Mouse (Mus musculus) mouse trophoblast stem cell (cell line): ENCODE data around the gene Lrrk2.

ENCODE experiments used
- in situ Hi-C, 2 experiments: fragments of 300-500 bp; cut with MseI, MboI; formaldehyde crosslinking; loops; 2 replicates in 1 of 2; 3 replicates in 1 of 2; pipeline ENCODE4 v1.15.1; 2025

Gene Lrrk2

DNA sequence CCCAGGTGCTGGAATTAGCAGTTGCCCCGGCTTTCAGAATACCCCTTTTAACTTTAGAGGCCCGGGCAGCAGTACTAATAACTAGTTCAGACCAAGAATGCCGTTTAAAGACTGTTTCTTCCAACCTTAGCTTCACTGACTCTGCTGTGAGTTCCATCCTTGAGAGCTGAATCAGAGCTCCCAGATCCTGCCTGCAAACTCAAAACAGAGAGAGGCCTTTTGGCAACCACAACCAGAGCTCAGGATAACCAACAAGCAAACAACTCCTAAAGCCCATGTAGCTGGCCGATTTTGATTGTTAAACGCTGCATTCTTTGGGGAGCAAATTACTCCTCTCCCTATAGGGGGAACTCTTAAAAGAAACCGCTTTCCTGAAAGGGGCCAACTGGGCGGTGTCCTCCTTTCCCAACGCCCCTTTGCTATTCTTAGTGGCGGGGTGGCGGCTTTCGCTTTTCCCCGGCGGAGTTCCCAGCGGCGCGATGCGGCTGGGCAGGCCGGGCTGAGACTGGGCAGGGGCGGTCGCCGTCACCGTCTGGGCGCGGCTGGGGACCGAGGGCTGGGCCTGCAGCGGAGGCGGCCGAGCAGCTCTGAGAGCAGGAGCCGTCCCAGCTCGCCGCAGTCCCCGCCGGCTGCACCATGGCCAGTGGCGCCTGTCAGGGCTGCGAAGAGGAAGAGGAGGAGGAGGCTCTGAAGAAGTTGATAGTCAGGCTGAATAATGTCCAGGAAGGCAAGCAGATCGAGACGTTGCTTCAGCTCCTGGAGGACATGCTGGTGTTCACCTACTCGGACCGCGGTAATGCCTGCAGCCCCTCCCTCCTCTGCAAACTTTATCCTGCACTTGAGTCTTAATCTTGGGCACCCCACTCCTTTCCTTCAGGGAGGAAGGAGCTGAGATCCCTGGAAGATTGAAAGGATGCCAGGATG, at the start of gene Lrrk2:
Gene Lrrk2, plus strand, starts transcription at position 531 of the 924 bp plus-strand sequence.
- in situ Hi-C loops = no loop called here

DNA sequence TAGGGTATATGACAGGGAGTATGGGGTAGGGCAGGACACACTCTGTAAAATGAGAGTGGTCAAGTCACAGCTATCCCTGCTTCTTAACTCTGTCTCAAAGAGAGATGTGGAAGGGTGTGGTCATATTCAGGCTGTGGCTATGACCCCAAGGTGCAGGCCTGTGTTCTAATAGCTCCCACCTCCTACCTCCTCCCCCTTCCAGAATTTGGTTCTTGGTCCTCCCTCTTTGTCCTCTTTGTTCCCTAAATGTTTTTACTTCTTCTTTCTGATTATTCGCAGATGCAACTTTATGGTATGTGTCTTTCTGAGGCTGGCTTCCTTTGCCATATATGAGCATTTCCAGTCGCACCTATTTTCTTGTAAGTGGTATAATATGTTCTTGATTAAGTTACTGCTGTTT, 48.5 kb upstream of the Lrrk2 start:
- in situ Hi-C loops = no loop called here

DNA sequence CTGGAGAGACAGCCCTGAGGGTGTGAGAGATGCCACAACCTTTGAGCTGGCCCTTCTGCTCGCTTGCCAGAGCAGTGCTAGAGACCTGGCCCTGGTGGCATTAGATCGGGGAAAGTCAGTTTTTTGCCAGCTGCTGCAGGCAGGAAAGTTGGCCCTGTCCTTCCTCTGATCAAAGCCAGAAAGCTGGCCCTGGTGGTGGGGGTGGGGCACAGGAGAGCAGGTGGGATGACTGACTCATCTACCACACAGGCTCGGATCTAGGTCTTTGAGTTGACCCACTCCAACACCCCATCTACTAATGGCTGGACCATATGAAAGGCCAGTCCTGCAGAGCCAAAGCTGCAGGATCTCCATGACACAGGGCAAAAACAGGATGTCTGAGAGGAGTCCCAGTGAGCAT, 43.8 kb upstream of the Lrrk2 start:
- in situ Hi-C loops = no loop called here

DNA sequence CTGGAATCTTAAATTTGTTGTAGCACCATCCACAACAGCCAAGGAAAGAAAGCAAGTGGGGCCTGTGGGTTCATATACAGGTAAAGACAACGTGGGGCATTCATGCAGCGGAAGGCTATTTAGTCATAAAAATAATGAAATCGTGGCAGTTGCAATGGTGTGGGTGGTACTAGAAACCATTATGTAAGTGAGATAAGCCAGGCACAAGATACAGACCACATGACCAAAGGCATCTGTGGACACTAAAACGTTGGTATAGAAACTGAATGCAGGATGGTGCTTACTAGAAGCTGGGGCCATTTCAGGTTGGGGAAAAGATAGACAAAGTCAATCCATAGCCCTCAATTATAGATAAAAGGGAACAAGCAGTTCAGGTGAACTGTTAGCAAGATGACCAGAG, 40.5 kb upstream of the Lrrk2 start:
- in situ Hi-C loops = no loop called here

DNA sequence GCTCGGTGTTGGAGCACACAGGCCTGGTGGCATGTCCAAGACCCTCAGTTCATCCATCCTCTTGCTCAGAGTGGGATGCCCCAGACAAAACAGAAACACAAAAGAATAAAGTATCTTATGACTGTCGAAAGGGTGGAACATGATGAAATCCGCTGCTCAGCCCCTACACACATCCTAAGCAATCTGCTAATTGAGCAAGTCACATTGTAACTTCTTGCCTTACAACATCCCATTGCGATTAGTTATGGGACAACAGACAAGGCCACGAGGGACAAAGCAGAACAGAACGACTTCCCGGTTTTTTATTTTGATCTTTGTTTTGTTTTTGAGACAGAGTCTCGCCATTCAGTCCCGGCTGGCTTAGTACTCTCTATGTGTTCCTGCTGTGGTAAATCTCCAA, 39.9 kb upstream of the Lrrk2 start:
- in situ Hi-C loops = no loop called here

DNA sequence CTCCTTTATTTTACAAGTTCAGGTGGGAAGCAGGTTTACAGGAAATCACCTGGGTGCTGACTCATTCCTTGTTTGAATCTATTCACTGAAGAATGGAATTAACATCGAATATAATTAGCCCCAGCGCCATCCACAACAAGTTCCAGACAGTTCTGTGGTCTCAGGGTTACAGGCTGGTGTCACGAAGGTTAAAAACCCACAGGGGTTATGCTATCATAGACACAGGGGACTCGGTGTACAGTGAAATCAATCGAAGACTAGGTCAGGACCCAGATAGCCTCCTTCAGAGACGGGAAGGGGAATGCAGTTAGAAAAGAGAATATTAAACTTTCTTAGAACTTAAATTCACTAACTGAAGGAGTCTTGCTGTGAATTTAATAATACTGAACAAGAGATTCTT, 39.2 kb upstream of the Lrrk2 start:
- in situ Hi-C loops = no loop called here

DNA sequence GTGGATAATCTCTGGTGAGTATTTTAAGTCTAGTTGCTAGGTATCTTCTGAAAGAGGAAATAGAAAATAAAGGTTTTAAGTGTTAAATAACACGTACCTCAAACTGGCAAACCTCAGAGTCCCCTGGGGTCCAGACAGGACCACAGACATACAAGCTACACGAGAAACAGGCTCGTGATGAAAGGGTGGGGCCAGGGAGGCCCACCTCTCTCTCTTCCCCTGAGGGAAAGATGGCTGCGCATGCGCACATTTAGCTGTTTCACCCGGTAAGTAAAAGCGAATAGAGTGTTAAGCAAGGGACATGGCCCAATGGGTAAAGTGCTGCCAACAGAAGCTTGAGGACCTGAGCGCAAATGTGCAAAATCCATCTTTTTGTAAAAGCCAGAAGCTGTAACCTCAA, 38.7 kb upstream of the Lrrk2 start:
- in situ Hi-C loops = no loop called here

DNA sequence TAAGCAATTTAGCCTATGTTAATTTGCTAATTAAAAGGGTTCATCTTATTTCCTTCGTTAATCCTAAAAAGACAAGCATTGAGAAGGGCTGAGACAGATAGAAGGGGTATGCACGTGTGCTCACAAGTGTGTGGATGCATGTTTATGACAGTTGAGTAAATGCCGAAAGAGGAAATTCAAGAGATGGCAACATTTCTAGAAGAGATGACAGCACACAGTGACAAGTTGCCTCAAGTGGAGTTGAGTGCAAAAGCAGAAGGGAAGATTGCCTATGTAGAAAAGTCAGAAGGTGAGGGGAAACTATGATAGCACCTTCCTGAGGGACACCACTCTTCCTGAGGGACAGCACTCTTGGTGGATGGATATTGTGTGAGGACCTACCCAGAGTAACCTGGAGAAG, 31.3 kb upstream of the Lrrk2 start:
- in situ Hi-C loops = no loop called here

DNA sequence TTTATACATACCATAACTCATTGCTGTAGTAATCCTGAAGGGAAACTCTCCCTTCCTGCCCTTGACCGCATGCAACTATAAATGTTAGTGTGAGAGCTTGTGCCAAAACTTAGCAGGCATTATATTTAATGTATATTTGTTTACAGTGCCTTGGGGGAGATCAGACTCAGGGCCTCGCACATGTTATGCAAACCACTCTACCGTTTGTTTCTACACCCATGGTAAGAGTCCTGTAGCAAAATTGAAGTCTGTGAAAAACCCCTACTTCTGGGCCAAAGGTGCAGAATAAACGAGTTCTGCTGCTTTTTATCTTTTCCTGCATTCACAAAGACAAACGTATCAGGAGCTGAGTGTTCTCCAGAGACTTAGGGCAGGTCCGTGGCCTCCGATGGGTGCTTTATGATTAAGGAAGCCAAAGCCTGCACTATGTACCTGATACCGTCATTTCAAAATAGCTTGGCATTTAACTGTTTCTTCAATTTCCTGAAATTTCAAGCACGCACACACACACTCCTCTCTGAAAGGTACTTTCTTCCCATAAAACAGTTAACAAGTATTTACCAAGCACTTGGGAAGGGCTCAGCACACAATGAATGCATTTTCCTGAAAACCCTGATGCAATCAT, 30.2 kb upstream of the Lrrk2 start:
- in situ Hi-C loops = no loop called here

DNA sequence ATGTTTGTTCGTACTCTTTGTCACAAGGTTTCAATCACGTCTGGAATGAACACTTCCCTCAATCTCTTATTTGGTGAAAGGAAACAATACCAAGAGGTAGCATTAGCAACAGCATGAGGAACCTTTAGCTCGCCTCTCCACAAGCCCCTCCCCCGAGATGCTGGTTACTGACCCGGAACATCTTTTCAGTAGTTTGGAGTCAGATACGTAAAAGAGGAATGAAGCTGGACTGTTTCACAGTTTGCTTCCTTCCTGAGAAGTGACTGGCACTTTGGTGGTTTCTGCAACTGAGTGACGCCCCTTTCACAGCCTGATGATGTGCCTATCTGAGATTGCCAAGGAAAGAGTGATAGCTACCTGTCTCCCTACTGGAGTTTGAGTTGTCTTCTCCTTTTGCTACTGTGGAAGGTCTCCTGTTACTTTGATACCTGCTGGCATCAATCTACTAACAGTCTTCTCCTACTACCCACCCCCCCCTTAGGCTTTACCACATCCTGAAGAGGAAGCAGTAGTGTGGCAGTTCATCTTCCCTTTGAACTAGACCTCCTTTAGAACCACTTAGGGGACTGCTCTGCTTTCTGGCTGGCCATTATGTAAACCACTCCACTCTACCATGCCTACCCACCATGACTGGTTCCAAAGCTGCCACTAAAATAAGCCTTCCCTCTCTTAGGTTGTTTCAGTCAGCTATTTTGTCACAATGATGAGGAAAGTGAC, 29.2 kb upstream of the Lrrk2 start:
- in situ Hi-C loops = no loop called here

DNA sequence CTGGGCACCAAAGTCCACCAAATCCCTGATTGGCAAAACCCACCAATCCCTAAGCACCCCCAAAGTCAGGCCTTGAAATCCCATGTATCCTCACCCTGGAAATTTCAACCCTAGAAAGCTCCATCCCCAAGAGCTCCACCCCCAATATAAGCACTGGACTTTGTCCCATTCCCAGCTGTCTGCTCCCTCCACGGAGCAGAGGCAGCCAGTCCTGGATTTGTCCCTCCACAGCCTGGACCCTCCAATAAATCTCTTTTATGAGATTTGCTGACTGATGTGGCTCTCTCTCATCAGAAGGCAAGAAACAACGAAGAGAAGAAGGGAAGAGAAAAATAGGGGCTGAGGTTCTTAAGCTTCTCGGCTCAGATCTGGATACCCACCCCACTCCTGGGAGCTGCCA, 22.7 kb upstream of the Lrrk2 start:
- in situ Hi-C loops = no loop called here

DNA sequence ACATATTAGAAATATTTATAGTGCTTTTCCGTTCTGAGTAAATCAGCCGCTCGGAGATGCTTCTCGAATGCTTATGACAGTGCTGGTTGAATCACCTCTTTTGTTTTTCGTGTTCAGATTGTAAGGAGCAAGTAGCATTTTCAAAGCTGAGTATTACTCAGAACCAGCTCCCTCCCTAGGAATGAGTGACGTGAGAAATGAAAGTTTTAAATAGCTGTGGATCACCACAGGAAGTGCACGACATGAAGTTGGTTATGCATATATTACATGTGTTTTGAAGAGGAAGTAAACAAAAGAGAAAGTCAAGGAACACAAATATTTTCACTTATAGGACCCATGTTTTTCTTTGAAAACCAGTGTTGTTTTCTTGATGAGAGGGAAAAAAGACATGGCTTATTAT, 21.5 kb upstream of the Lrrk2 start:
- in situ Hi-C loops = no loop called here

DNA sequence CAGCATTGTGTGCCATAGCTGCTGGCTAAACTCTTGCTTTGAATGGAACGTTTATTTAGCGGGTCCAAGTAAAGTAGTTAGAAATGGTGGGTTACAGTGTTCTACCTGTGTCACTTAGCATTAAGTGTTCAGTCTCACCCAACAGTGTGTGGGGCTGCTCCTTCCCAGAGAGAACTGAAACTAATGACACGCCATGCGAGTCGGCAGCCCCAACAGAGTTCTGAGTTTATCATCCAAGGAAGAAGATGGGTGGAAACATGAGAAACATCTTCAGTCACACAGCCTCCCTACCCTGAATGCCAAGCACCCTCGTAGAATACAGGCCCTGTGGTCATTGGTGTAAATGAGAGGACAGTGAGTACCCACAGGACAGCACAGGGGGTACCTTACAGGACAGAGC, 14.7 kb upstream of the Lrrk2 start:
- in situ Hi-C loops = no loop called here

DNA sequence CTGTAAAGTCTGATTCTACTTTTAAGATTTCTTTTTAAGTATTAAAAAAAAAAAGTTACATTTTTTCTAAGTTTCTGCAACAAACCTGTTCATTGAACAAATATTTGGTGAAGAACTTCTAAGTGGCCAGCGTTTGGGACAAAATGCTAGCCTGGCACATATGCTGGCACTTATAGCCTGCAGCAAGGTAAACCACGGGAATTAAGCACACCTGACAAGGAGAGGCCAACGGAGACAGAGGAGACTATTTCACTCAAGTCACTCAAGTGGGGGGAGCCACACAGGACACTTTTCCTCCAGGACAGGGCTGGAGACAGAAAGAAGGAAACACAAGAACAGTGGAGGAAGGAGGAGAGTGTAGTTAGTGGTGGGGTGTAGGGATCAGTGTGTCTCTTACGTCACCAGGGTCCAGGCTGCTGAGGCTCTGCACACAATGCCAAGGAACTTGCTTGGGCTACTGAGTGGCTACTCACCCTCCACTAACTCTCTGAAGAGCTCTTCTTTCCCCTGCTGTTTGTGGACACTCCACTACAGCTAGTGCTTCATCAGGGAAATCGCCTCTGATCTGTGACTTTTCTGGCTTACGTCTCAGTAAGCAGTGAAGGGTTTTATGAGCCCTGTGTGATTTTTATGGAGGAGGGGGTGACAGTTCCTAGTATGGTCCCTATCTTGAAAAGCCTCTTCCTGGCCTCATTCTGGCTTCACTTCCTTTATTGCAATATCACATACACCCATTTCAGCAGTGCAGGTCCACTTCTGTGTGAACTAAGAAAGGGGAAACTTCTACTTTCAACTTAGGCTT, 12.5 kb upstream of the Lrrk2 start:
- in situ Hi-C loops = no loop called here

DNA sequence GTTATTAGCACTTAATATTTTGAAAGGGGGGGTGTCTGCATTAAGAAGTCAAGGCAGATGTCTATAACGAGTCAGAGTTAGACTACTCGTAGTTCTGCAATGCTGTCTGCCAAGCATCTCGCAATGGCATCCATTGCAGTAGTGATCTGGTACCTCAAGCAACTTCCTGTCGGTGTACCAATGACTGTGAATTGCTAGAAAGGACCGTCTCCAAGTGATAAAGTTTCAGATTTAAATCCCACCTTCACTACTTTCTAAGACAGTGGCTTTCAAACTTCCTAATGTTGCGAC, 12.0 kb upstream of the Lrrk2 start:
- in situ Hi-C loops = no loop called here

DNA sequence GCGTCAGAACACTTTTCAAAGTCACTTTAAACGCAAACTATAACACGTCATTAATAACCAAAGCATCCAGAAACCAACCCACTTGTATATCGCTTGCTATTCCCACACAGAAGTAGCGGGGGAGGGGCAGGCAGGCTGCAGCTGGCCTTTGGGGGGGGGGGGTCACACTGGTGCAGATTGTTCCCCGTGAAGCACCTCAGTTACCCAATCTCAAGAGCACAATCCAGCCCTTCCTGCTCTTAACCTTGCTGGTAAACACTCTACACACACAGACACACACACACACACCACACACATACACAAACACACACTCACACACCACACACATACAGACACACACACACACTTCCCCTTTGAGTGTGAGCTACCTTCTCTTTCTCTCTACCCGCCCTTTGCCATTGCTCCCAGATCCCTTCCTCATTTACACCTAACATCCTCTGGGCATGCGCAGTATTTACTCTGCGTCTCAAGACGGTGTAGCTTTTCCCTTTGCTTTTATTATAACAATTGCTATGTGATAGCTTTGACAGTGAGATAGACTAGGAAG, 8.3 kb upstream of the Lrrk2 start:
- in situ Hi-C loops = no loop called here

DNA sequence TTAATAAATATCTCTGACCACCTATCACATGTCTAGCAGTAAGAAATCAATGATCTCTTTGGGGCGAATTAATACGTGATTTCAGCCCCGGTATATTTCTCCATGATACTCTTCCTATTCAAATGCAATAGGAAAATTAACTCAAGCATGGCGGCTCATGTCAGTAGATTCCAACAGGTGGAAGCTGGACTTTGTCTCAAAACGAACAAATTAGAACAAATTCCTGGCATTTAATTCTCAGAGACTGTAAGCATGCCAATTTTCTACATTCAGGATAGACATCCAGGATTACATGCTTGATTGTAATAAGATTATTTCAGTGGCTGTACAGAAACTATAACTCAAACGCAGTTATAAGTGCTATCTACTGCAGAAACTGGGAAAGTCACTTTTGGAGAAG, 7.4 kb upstream of the Lrrk2 start:
- in situ Hi-C loops = no loop called here

DNA sequence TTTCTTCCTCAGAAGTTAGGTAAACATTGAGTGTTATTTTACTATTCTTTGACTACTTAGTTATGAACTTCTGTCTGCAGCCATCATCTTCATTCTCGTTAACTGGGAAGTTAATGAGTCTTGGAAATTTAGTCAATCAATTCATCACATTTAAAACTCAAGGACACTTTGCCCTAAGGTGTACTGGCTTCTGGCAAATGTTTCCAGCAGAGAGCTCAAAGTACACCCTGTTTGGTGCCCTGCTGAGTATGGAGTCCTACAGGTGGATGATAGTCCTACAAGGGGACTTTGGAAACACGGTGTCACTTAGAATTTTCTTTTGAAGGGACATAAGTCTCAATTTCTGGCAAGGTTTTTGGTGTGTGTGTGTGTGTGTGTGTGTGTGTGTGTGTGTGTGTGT, 1.8 kb upstream of the Lrrk2 start:
- in situ Hi-C loops = no loop called here

DNA sequence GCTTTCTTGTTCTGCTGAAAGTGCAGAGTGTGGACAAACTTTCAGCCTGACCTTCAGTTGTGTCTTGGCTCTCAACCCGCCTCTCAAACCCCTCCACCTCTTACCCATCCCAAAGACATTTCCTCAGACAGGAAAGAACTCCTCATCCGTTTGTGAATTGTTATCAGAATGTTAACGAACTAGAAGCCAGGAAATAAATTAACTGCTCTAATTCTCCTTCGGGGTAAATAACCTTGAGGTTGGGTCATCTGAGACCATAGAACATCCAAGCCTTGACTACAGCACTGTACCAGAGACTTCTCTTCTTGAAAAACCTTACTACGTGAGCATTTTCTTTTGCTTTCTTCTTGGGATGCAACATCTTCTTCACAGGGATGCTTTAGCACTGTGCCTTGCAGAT, 988 bp upstream of the Lrrk2 start:
- in situ Hi-C loops = no loop called here

DNA sequence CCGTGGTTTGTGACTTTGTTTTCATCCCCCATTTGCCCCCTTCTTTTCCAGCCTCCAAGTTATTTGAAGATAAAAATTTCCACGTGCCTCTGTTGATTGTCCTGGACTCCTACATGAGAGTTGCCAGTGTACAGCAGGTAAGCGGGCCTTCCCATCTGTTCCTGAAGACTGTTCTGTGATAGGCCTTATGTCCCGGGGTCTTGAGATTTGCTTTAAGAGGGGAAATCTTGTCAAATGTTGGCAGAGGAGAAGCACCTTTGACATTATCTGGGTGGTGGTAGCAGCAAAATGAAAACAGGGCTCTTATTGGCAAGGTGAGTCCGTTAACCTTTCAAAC, 562 bp downstream of the Lrrk2 start:
- in situ Hi-C loops = no loop called here

DNA sequence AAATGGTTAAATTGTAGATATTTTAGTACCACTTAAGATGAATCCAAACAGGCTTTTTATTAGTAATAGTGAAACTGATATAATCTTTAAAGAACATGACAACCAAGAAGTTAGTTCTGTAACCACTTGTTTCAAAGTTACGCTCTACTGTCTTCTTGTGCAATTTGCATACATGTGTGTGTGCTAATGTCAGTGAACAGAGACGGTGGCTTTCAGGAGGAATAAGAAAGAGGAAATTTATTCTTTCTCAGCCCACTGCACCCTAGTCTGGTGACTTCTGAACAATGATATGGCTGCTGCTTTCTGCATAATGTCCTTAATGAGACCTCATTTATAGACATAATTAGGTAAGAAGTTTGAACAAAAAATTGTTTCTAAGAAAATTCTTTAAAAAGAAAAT, 7.1 kb downstream of the Lrrk2 start:
- in situ Hi-C loops = no loop called here
